Mouse (Mus musculus) ES-Bruce4 (cell line): Measurements from ENCODE around the gene Cntnap2. TPM values are rescaled to one million over a fixed set of nuclear protein-coding genes. Genes with fewer than 3 reads are reported as not detected.
"Not testable (repeated sequence)": the region's sequence is repeated elsewhere in the genome, so short reads cannot be mapped to it uniquely, and the experiment has no call there.

ENCODE experiments used
- H3K27ac ChIP-seq: 2 replicates; pipeline ENCODE4 v1.5.1; 2012; ENCODE audit warnings: low read length, inconsistent platforms; ENCODE audit not compliant: insufficient read depth
- H3K27me3 ChIP-seq: 2 replicates; pipeline ENCODE4 v1.6.1; 2012; ENCODE audit warnings: mild to moderate bottlenecking, low read length, inconsistent platforms; ENCODE audit not compliant: control insufficient read depth, poor library complexity, insufficient read depth, severe bottlenecking
- H3K36me3 ChIP-seq: 2 replicates; pipeline ENCODE4 v1.6.1; 2012; ENCODE audit warnings: inconsistent platforms, mild to moderate bottlenecking, low read length, moderate library complexity; ENCODE audit not compliant: control insufficient read depth, poor library complexity, insufficient read depth, severe bottlenecking
- H3K4me1 ChIP-seq: one replicate; pipeline ENCODE4 v1.8.1; 2011; ENCODE audit warnings: low read length; ENCODE audit not compliant: control insufficient read depth, insufficient read depth
- H3K4me3 ChIP-seq: 2 replicates; pipeline ENCODE4 v1.5.1; 2011; ENCODE audit warnings: low read depth, mild to moderate bottlenecking, low read length
- H3K9ac ChIP-seq: 2 replicates; pipeline ENCODE4 v1.6.1; 2012; ENCODE audit warnings: low read depth, mild to moderate bottlenecking, inconsistent platforms; ENCODE audit not compliant: poor library complexity, severe bottlenecking
- H3K9me3 ChIP-seq: replicated peaks from 2 replicates; pipeline ENCODE4 v1.6.1; 2012; ENCODE audit warnings: mild to moderate bottlenecking, low read length, inconsistent platforms; ENCODE audit not compliant: control insufficient read depth, poor library complexity, insufficient read depth, severe bottlenecking
- CTCF ChIP-seq: IDR thresholded peaks from one replicate; pipeline ENCODE4 v1.8.1; 2011; ENCODE audit warnings: low read depth, low read length
- EP300 ChIP-seq: IDR thresholded peaks from 2 replicates; pipeline ENCODE4 v1.6.1; 2011; ENCODE audit warnings: low read depth, low read length; ENCODE audit not compliant: insufficient read depth
- POLR2A ChIP-seq: IDR thresholded peaks from one replicate; pipeline ENCODE4 v1.8.1; 2011; ENCODE audit warnings: low read length; ENCODE audit not compliant: insufficient read depth
- polyA plus RNA-seq: library from polyadenylated mRNA; stranded (reverse); fragments of >200 nt; gene quantifications from 2 replicates; pipeline ENCODE4 v1.2.4, GENCODE M21; 2011; ENCODE audit warnings: low read depth; ENCODE audit not compliant: missing spikeins, insufficient read depth, insufficient read length

Gene Cntnap2
- polyA plus RNA-seq, 1 experiment: 4.8 TPM

DNA sequence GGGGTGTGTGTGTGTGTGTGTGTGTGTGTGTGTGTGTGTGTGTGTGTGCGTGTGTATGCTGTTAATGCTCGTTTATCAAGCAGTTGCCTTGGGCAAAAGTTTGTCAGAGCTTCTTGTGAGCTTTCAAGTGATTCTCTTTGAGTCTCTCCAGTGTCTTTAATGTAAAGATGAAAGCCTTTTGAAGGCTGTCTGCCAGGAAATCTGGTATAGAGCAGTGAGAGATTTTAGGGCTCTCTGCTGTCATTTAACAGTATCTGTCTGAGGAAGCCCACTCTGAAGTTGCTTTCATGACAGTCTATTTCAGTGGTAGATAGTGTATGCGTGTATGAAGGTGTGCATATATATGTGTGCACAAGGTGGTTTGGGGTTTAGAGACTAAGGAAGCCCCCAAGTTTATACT, 1425.2 kb downstream of the Cntnap2 start:
- Histone ChIP-seq H3K9ac (no peak overlapping the region), H3K9me3 (no peaks in the 10 kb centered on the region), H3K27ac (no peak overlapping the region), H3K4me1 (no peaks in the 10 kb centered on the region), H3K36me3 (no peaks in the 10 kb centered on the region), H3K27me3 (no peaks in the 10 kb centered on the region; the same call in 1 of the 2 replicates), H3K4me3 (no peak overlapping the region)
- no peak for TF ChIP-seq POLR2A
- no peak for TF ChIP-seq EP300
- TF ChIP-seq CTCF: no peak

DNA sequence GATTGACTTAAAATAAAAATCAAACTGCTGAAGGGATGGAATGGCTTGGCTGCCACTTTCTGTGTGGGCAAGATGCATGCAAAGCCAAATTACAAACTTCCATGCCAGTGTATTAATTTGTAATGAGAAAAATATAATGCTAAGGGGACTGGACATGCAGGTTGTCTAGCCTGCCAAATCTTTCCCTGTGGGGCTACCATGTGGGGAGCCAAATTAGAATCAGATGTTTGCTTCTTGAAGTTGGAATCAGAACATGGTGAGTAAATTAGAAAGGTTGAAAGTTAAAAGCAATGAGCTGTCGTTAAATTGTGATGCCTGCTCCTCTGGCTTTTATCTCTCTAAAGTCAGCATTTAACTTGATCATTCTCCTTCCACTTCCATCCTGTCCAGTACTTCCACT, 1443.6 kb downstream of the Cntnap2 start:
- no peaks in the 10 kb centered on the region for H3K36me3 ChIP-seq
- no peaks in the 10 kb centered on the region for H3K27me3 ChIP-seq
- TF ChIP-seq POLR2A (no peak), CTCF (no peak), EP300 (no peak)
- H3K4me1 ChIP-seq: no peaks in the 10 kb centered on the region
- H3K4me3 ChIP-seq: no peak overlapping the region
- no peak overlapping the region for H3K27ac ChIP-seq
- H3K9ac ChIP-seq: no peak overlapping the region
- H3K9me3 ChIP-seq: no peaks in the 10 kb centered on the region

DNA sequence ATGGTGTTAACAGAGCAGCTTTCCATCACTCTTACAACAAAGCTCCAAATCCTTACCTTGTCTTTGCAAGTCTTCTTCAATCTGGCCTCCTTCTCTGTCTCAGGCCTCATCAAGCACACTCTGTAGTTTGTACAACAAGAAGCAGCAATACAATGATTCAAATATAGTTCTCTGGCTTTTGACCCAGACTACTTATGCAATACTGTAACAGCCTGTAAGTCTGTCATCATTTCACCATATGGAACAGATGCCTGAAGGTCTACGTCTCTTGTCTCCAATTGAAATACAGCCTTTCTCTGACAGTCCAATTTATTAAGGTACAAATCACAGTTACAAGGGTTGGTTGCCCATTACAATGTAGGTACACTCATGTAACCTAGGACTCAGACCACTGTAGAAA, 1453.7 kb downstream of the Cntnap2 start:
- Histone ChIP-seq H3K4me1 (no peaks in the 10 kb centered on the region), H3K27ac (no peak overlapping the region), H3K4me3 (no peak overlapping the region), H3K9me3 (no peaks in the 10 kb centered on the region), H3K9ac (no peak overlapping the region), H3K36me3 (no peaks in the 10 kb centered on the region), H3K27me3 (no peaks in the 10 kb centered on the region)
- TF ChIP-seq CTCF (no peak), EP300 (no peak), POLR2A (no peak)

DNA sequence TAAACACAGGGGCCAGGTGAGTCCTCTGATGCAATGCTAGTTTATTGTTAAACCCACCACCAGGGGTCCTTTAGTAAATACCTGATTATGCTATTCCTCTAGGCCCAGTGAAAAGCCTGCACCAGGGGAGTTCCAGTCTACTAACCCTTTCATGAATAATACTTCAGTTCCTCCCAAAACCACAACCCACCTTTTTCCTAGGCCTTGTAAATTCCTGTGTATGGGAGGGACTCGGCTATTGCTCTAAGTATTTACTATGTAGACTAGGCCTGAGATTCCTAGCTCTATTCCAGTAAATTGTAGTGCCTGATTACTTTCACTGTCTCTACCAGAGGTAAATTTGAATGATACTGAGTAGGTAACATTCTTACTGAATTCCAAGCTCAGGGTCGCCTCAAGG, 1478.4 kb downstream of the Cntnap2 start:
- H3K4me1 ChIP-seq, H3K9me3 ChIP-seq, H3K27ac ChIP-seq, H3K27me3 ChIP-seq, H3K9ac ChIP-seq, H3K36me3 ChIP-seq, H3K4me3 ChIP-seq: not testable (repeated sequence)

DNA sequence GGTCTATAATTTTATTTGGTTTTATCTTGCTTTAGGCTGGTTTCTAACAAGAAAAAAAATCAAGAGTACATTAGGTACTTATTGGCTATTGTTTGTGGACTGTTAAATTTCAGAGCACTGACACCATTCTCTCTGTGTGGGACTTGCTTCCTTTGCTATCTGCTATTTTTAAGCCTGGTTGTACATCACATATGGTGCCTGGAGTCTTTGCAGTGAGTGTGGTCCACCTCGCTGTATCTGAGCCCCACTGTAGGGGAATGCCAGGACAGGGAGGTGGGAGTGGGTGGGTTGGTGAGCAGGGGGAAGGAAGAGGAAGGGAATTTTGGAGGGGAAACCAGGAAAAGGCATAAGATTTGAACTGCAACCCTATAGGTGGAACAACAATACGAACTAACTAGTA, 1504.3 kb downstream of the Cntnap2 start:
- Histone ChIP-seq H3K9ac (no peak overlapping the region), H3K27ac (no peak overlapping the region), H3K4me3 (no peak overlapping the region), H3K27me3 (no peaks in the 10 kb centered on the region), H3K36me3 (no peaks in the 10 kb centered on the region), H3K4me1 (no peaks in the 10 kb centered on the region), H3K9me3 (no peaks in the 10 kb centered on the region)
- TF ChIP-seq CTCF (no peak), EP300 (no peak), POLR2A (no peak)

DNA sequence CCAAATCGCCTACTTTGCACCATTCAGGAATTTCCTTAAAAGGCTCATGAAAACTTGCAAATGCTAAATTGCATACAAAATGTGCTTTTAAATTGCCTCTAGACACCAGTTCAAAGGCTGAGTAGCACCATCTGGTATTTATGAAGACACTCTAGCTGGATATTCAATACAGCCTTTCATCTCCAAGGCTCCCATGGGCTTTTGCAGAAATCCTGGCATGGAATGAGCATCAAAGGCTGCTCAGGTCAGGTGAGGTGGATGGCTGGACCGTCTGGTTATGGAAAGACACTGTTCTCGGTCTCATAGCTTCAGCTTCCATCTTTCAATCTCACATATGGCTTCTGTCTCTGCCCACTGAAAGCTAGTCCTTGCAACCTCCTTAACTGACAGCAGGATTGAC, 1515.9 kb downstream of the Cntnap2 start:
- peaks cover 4% of the 10 kb centered on the region; the same call in 1 of the 2 replicates for H3K9me3 ChIP-seq
- no peaks in the 10 kb centered on the region for H3K4me1 ChIP-seq
- no peak overlapping the region for H3K27ac ChIP-seq
- no peaks in the 10 kb centered on the region for H3K36me3 ChIP-seq
- H3K27me3 ChIP-seq: no peaks in the 10 kb centered on the region
- no peak overlapping the region for H3K9ac ChIP-seq
- H3K4me3 ChIP-seq: no peak overlapping the region
- TF ChIP-seq EP300 (no peak), CTCF (no peak), POLR2A (no peak)

DNA sequence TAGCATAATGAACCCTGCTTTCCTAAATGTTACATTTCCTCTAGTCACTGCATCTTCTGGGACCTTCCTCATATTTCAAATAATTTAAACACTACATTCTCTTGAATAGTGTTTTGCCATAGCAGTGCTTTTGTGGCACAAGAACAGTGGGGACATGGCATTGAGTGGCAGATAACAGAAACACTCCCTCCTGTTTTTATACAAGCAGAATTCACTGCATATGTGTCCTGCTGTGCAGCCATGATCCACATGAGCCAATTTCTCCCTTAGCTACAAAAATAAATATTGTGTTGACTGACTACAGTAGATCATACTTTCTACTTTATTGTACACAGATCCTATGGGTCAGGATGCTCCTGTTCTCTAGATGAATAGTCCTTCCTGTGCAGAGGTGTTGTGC, 1553.2 kb downstream of the Cntnap2 start:
- no peak for TF ChIP-seq POLR2A
- TF ChIP-seq CTCF: no peak
- TF ChIP-seq EP300: no peak
- H3K27ac ChIP-seq: no peak overlapping the region

More for the DNA sequence above, 1553.2 kb downstream of the Cntnap2 start:
- no peaks in the 10 kb centered on the region for H3K36me3 ChIP-seq
- H3K4me3 ChIP-seq: no peak overlapping the region
- H3K9ac ChIP-seq: no peak overlapping the region
- no peaks in the 10 kb centered on the region for H3K27me3 ChIP-seq
- no peaks in the 10 kb centered on the region for H3K9me3 ChIP-seq
- H3K4me1 ChIP-seq: no peaks in the 10 kb centered on the region
